Mouse (Mus musculus) C2C12 (cell line): ENCODE measurements around the gene Acot13. TPM values are rescaled to one million over a fixed set of nuclear protein-coding genes. Genes with fewer than 3 reads are reported as not detected.

ENCODE experiments used
- H3K27me3 ChIP-seq: one replicate; pipeline ENCODE4 v1.6.1; 2011; ENCODE audit not compliant: control insufficient read depth, insufficient read depth, insufficient read length
- H3K36me3 ChIP-seq: one replicate; pipeline ENCODE4 v1.6.1; 2011; ENCODE audit not compliant: control insufficient read depth, insufficient read depth
- H3K4me3 ChIP-seq: one replicate; pipeline ENCODE4 v1.5.1; 2011; ENCODE audit warnings: mild to moderate bottlenecking, control low read depth; ENCODE audit not compliant: poor library complexity, insufficient read depth, severe bottlenecking
- H3K79me2 ChIP-seq: one replicate; pipeline ENCODE4 v1.6.1; 2011; ENCODE audit not compliant: control insufficient read depth, insufficient read depth
- H3K79me3 ChIP-seq: one replicate; pipeline ENCODE4 v1.6.1; 2011; ENCODE audit warnings: low read depth, control low read depth
- H3ac ChIP-seq: one replicate; pipeline ENCODE3; 2011; ENCODE audit warnings: low read depth; ENCODE audit not compliant: control insufficient read depth, insufficient read length
- CEBPB ChIP-seq: IDR thresholded peaks from one replicate; pipeline ENCODE4 v1.6.1; 2011; ENCODE audit warnings: low read depth, mild to moderate bottlenecking, control low read depth, moderate library complexity
- CTCF ChIP-seq: IDR thresholded peaks from one replicate; pipeline ENCODE4 v1.5.1; 2011; ENCODE audit not compliant: control insufficient read depth, insufficient read depth, insufficient read length
- FOSL1 ChIP-seq: IDR thresholded peaks from one replicate; pipeline ENCODE4 v1.8.0; 2011; ENCODE audit warnings: mild to moderate bottlenecking, low read length; ENCODE audit not compliant: poor library complexity, insufficient read depth, severe bottlenecking
- MAX ChIP-seq: IDR thresholded peaks from one replicate; pipeline ENCODE4 v1.6.1; 2011; ENCODE audit warnings: mild to moderate bottlenecking, control low read depth
- MYOD1 ChIP-seq: IDR thresholded peaks from one replicate; pipeline ENCODE4 v1.6.1; 2011; ENCODE audit warnings: low read depth; ENCODE audit not compliant: control insufficient read depth, insufficient read length
- MYOG ChIP-seq: IDR thresholded peaks from one replicate; pipeline ENCODE4 v1.6.1; 2011; ENCODE audit not compliant: control insufficient read depth, insufficient read length; ENCODE audit errors: extremely low read depth
- USF1 ChIP-seq: IDR thresholded peaks from one replicate; pipeline ENCODE4 v1.6.1; 2011; ENCODE audit warnings: low read depth, mild to moderate bottlenecking, control low read depth, moderate library complexity
- polyA plus RNA-seq: library from polyadenylated mRNA; unstranded; fragments of >200 nt; fragmentation: generic; extraction: Trizol; gene quantifications from one replicate; pipeline ENCODE4 v1.2.1, GENCODE M21; 2012; ENCODE audit warnings: missing spikeins

Gene Acot13
- polyA plus RNA-seq, 1 experiment = 44.4 TPM

GRCm38 (mm10) chr13:24806079-24806478 lies 25.3 kb downstream of the Acot13 start:
- Histone ChIP-seq H3K4me3 (no peak overlapping the region), H3K36me3 (peaks cover 82% of the 10 kb centered on the region), H3ac (no peak overlapping the region), H3K79me3 (peaks cover 62% of the 10 kb centered on the region), H3K79me2 (peaks cover 93% of the 10 kb centered on the region), H3K27me3 (no peaks in the 10 kb centered on the region)
- TF ChIP-seq MYOD1 (no peak), CTCF (no peak), FOSL1 (no peak), CEBPB (no peak), USF1 (no peak), MYOG (no peak), MAX (no peak)

- H3ac ChIP-seq = no peak overlapping the region
- TF ChIP-seq MYOD1 (no peak), MYOG (no peak), USF1 (no peak), MAX (no peak), CTCF (no peak), CEBPB (no peak), FOSL1 (no peak)
- H3K27me3 ChIP-seq = no peaks in the 10 kb centered on the region
- H3K36me3 ChIP-seq = peaks cover 53% of the 10 kb centered on the region
- H3K79me2 ChIP-seq = peaks cover 70% of the 10 kb centered on the region
- peak overlapping the region; percentile 94 for H3K4me3 ChIP-seq
- H3K79me3 ChIP-seq = peaks cover 54% of the 10 kb centered on the region
Observed at GRCm38 (mm10) chr13:24803196-24803595, 28.1 kb downstream of the Acot13 start.

GRCm38 (mm10) chr13:24802131-24802691 lies 29.1 kb downstream of the Acot13 start:
- Histone ChIP-seq H3K79me2 (peaks cover 60% of the 10 kb centered on the region), H3ac (peak overlapping the region; percentile 93), H3K79me3 (peaks cover 52% of the 10 kb centered on the region), H3K36me3 (peaks cover 44% of the 10 kb centered on the region), H3K4me3 (peak overlapping the region; percentile 94), H3K27me3 (no peaks in the 10 kb centered on the region)
- TF ChIP-seq CEBPB (no peak), CTCF (no peak), MYOD1 (peak; percentile 3), USF1 (no peak)

GRCm38 (mm10) chr13:24801308-24801921 lies 29.9 kb downstream of the Acot13 start, which contains the start of gene BC005537:
TSS of gene BC005537 (plus strand) at chr13:24801657.
- peak within 1 kb of the TSS; percentile 94 for H3K4me3 ChIP-seq
- TF ChIP-seq MYOD1 (no peak), FOSL1 (no peak), CEBPB (no peak)
- no peaks in the 10 kb centered on the region for H3K27me3 ChIP-seq
- H3K79me2 ChIP-seq = peaks cover 54% of the 10 kb centered on the region
- H3K36me3 ChIP-seq = peaks cover 36% of the 10 kb centered on the region
- peak within 1 kb of the TSS; percentile 96 for H3ac ChIP-seq
- peaks cover 46% of the 10 kb centered on the region for H3K79me3 ChIP-seq

GRCm38 (mm10) chr13:24800674-24801307 lies 30.5 kb downstream of the Acot13 start:
- peaks cover 31% of the 10 kb centered on the region for H3K36me3 ChIP-seq
- peak overlapping the region; percentile 96 for H3ac ChIP-seq
- TF ChIP-seq MYOD1 (no peak), MAX (no peak), FOSL1 (no peak), USF1 (no peak), MYOG (no peak), CEBPB (no peak), CTCF (no peak)
- peaks cover 42% of the 10 kb centered on the region for H3K79me3 ChIP-seq
- H3K4me3 ChIP-seq = peak overlapping the region; percentile 94
- peaks cover 48% of the 10 kb centered on the region for H3K79me2 ChIP-seq
- no peaks in the 10 kb centered on the region for H3K27me3 ChIP-seq

GRCm38 (mm10) chr13:24799925-24800673 lies 31.2 kb downstream of the Acot13 start:
- H3K27me3 ChIP-seq = no peaks in the 10 kb centered on the region
- TF ChIP-seq FOSL1 (no peak), MYOD1 (no peak), CEBPB (no peak), MAX (no peak)
- peak overlapping the region; percentile 36 for H3K4me3 ChIP-seq
- H3K79me2 ChIP-seq = peaks cover 41% of the 10 kb centered on the region
- H3K79me3 ChIP-seq = peaks cover 36% of the 10 kb centered on the region
- H3ac ChIP-seq = peak overlapping the region; percentile 65
- H3K36me3 ChIP-seq = peaks cover 24% of the 10 kb centered on the region
